Mouse (Mus musculus) lung, postnatal 36 days (tissue): ENCODE data around the gene Fbxo42.

Source experiments
- DNase-seq: peaks from one replicate; pipeline ENCODE4 v3.0.0; 2022; ENCODE audit warnings: mixed read lengths

Fbxo42 gene

GRCm38 (mm10) chr4:141178500-141178899 is 30.8 kb downstream of the Fbxo42 start:
- peak; percentile 41 for DNase-seq

DNA sequence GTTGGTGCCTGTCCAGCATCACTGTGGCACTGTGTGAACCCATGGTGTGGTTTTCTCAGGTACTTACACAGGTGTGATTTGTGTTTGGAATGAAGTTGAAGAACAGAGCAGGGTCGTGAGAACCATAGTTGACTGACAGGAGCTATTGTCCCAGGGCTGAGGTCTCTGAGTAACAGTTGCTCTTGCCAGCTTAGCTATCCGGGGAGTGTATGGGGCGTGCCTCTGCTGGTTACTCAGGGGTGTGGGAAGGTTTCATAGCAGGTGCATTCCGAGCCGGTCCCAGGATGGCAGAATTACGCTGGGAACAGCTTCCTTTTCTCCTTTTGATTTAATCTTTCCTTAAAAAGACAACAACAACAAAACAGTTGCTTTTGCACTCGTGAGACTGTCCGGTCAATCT is 33.1 kb downstream of the Fbxo42 start:
- DNase-seq = no peak

DNA sequence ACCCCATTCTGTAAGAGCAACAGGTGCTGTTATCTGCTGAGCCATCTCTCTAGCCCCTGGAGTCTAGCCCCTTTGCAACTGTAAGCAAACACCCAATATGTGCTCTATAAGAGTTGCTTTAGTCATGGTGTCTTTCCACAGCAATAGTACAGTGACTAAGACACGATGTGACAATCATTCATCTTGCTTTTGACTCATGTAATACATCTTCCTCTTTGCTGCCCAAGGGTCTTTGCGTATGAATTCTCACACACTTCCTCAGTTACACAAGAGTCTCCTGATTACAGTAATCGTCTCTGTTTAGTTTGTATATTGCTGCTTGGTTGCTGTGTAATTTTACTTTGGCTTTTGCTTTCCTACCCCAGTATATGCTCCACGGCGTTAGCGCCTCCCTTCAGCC is 34.3 kb downstream of the Fbxo42 start:
- DNase-seq = peak; percentile 24

DNA sequence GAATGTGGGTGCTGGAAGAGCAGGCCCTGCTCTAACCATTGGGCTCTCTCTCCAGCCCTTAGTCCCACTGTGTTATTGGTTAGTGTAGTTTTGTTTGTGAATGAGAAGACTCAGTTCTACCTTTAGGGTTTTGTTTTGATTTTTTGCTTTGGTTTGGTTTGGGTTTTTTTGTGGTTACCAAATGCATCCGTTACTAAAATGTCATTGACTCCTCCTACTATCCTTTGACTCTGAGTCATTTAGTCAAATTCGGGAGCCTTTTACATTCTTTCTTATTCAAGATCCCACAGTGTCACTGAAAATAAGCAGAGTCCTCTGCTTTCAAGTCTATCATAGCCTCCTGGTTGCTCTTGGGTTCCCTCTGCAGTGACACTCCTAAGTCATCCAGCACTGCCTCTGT is 36.2 kb downstream of the Fbxo42 start:
- no peak for DNase-seq

DNA sequence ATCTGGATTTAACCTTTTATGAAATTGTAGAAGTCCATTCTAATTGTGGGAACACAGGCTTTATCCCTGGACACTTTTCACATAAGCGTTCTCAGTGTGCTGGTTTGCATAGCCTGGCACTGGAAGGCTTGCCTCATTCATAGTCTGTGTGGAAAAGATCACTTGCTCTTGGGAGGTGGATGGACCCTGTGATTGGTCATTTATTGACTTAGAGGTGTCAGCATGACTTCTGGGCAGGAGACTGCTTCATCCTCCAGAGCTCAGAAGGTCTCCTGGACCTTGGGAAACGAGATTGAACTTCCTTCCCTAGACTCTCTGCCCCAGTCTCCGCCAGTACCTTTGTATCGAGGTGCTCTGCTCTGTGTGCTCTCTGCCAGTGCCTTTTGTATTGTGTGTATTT is 36.7 kb downstream of the Fbxo42 start:
- no peak for DNase-seq

DNA sequence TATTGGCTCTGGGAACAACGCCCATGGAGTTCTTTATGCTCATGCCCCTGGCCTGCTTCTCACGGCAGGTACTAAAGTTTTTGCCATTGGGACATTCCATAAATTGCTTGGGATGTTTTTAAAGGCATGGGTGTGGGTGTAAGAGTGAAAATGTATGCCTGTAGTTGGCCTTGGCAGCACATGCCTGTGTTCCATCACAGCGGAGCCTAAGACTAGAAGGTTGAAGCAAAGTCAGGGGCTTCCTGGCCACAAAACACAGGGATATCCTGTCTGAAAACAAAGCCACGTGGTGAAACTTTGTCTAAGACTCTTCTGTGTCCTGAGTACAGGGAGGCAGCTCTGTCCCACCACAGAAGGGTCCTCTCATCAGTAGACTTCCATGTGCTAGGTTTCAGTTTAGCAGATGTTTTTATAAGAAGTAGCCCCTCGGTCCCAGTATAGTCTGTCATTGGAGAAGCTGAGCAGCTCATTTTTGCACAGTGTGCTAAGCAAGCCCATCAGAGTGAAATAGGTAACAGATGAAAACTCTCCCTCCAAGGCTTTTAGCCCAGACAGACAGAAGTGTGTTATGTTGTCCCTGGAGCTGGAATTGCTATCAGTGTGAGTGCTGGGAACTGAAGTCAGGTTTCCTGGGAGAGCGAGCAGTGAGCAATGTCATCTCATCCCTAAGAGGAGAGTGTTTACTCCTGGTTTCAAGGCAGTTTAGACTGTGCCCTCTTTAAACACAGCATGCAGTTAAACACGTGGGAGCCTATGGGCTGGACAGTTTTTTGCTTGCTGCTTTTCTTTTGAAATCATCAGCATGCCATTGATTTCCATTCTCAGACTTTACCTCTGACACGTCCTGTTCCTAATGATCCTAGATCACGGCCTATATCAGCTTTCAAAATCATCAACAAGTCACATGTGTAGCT is 39.5 kb downstream of the Fbxo42 start:
- DNase-seq = no peak

DNA sequence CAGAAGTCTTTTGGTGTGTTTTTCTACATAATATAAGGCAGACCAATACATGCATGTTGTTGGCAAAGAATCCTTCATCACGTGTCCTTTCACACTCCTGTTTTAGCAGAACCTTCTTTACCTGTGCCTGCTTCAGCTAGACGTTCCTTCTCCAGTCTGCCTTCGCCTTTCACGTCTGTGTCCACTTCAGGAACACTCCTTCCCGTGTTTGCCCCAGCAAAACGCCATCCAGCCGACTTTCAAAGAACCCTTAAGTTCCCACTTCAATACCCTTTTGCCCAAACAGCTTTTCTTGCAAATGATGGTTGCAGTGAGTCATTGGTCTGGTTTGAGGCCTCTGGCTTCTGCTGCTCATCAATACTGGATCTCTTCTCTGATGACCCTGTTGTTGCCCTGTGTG is 43.6 kb downstream of the Fbxo42 start:
- DNase-seq = no peak

DNA sequence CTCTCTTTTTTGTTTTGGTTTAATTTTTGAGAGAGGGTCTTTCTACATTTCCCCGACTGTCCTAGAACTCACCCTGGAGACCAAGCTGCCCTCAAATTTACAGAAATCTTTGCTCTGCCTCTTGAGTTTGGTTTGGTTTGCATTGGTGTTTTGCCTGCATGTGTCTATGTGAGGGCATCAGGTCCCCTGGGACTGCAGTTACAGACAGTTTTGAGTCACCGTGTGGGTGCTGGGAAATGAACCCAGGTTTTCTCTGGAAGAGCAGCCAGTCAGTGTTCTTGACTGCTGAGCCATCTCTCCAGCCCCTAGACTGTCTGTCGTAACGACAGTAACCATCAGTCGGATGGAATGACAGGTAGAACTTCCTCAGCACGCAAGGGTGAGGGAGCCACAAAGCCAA is 46.8 kb downstream of the Fbxo42 start:
- DNase-seq = no peak

DNA sequence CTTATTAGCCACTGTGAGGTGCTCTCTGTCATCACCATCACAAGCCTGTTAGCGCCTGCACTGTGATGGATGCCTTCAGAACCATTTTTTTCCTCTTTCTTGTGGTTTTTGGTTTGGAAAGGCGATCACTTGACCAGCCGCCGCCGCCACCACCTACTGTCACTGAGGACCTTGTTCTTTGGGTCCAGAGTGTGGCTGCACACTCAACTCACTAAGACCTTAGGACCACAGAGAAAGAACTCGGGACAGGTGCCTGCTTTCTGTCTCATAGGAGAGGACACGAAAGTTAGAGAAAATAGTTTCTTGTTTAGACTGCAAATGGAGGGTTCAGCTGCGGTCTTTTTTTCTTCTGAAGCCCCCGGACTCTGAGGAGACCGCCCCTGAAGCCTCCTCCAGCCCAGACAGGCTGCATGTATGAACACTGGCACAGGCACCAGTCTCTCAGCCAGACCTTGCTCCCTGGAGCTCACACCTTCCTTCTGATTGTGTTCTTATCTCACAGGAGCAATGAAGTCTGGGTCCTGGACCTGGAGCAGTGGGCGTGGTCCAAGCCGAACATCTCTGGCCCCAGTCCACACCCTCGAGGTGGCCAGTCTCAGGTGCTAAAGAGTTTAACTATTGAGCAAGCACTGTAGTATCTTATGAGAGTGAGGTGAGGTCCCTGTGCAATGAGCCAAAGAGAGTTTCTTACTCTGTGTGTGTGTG is 49.4 kb downstream of the Fbxo42 start:
- DNase-seq = no peak

GRCm38 (mm10) chr4:141197686-141198035 is 49.9 kb downstream of the Fbxo42 start:
- no peak for DNase-seq

DNA sequence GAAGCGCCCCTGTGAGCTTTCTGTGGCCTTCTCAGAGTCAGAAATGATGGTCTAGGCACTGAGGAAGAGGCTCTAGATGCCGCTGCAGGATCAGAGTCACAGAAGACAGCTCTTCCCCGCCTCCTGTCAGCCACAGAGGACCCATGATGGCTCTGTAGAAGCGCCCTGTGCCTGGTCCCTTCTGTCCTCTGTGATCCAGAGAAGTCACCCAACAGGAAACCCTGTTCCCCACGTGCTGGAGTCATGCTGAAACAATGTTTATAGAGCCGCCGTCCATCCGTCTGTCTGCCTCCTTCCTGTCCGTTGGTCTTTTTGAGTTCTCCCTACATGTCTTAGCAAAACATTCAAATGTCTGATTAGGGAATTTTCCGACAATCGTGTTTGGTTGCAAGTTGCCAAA is 53.2 kb downstream of the Fbxo42 start:
- DNase-seq = no peak

DNA sequence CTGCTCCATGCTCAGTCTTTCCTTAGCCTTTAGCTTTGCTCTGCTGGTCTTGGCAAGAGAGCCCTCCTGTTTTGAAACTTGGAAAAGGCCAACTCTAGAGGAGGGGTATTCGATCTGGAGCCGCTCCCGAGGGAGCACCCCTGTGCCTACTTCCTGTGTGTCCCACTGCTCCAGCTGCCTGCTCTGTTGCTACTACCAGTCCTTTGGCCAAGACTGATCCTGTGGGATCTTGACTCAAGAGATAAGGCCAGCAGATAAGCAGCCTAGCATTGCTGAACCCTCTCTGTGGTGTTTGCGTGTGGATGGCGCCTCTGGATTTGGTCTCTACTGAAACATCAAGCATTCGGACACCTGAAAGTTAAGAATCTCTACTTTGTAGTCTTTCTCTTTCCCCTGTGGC is 54.5 kb downstream of the Fbxo42 start:
- no peak for DNase-seq

DNA sequence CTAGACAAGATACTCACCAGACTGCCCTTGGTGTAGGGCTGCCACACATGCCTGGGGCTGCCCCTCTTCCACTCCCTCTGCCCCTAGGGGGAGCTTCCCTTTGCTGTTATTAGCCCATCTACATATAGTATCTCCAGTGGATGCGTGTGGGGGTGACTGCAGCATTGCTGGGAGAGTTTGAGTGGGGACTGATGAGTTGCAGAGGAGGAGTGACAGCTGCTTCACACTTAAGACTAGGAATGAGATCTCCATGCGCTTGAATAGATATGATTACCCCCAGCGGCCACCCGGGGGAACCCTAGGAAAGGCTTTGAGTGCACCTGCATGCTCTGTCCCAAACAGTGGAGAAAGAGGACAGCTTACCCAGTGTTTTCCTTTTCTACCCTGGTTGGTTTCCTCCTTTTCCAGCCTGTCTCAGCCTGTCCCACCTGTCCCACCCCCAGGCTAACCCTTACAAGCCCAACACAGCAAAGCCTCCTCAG is 56.9 kb downstream of the Fbxo42 start:
- no peak for DNase-seq

- no peak for DNase-seq
Measured at GRCm38 (mm10) chr4:141207081-141207480, 59.4 kb downstream of the Fbxo42 start.

DNA sequence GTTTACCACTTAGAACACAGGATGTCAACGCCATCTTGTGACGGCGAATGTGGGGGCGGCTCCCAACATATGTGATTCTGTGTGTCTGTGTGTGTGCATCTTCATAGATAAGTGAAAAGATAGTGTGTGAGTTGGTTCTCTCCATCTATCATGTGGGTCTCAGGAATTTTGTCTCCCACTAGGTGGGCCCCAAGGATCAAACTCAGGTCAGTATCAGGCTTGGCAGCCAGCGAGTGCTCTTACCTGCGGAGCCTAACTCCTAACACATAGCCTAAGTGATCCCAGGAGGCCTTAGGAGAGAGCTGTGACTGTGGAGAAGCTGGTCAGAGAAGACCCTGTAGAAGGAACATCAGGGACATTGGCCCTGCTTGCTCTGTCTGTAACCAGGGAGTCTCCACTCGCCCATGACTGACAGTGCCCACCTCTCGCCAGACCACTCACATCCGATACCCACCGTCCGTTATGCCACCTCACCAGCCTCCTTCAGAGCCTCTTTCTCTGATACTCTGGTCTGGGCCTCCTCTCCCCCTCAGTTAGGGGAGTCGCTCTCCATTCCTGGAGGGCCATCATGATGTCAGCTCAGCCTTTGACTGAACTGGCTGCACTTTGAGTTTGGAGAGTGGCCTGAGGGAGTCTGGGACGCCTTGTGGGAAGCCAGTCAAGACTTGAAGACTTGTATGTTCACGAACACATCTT is 63.0 kb downstream of the Fbxo42 start:
- peak; percentile 28 for DNase-seq

DNA sequence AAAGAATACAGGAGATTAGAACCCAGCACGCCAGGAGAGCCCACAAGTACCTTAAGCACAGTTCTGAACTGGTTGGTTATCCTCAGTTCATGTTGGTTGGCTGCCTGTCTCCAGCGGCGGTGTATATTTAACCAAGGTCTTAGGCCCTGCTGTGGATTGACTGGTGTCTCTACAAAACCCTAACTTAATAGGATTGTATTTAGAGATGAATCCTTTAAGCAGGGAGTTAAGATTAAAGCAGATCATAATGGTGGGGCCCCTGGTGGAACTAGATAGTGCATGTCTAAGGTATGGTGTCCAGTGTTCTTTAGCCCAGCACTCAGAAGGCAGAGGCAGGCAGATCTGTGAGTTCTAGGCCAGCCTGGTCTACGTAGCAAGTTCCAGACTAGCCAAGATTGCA is 63.9 kb downstream of the Fbxo42 start:
- no peak for DNase-seq

DNA sequence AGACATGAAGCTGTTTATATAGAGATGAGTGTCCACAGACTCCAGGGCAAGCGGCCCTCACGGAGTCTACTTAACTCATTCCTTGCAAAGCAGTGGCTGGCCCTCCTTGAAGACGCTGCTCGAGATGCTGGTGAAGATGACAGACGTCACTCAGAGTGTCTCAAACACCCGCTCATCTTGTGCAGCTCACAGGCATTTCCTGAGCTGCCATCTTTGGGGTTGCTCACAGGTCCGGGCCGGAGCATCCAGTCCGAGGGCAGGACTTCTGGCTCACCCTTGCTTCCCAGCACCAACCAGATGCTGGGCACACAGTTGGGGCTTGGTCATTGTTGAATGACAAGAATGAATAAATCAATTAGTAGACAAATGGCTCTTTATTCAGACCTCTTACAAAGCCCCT is 65.2 kb downstream of the Fbxo42 start:
- no peak for DNase-seq

DNA sequence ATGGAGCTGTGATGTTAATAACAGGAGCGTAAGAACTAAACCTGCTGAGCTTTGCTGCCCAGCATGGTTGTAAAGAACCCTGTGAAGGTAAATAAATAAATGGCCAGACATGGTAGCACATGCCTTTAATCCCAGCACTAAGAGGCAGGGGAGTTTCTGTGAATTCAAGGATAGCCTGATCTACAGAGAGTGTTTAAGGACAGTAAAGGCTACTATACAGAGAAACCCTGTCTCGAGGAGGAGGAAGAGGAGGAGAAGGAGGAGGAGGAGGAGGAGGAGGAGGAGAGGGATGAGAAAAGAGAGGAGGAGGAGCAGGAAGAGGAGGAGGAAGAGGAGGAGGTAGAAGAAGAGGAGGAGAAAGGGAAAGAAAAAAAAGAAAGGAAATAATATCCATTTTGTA is 65.6 kb downstream of the Fbxo42 start:
- DNase-seq = no peak

GRCm38 (mm10) chr4:141213770-141214336 is 66.1 kb downstream of the Fbxo42 start, which contains the start of gene Rsg1:
Rsg1 (plus strand) TSS chr4:141213956.
- peak; percentile 96 for DNase-seq

DNA sequence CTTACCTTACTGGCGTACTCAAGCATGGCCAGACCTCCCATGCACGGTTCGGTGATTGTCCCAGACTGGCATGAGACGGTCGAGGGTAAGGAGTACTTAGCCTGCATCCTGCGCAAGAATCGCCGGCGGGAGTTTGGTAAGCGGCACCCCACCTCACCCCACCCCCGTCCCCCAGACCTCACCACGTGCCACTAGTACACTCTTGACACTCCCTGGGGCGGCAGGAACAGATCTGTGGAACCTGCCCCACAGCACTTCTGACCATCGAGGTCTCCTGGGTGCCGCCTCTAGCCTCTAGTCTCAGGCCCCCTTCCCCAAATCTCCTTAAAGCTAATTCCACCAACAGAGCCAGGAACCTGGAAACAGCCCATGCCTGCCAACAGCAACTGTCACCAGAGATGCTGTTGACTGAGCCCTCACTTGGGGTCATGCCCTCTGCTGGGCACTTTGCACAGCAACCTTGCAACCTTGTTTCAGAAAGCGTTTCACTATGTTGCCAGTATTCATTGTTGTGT is 66.7 kb downstream of the Fbxo42 start:
- DNase-seq = peak; percentile 59

- no peak for DNase-seq
Measured at GRCm38 (mm10) chr4:141219583-141220213, 72.0 kb downstream of the Fbxo42 start.

DNA sequence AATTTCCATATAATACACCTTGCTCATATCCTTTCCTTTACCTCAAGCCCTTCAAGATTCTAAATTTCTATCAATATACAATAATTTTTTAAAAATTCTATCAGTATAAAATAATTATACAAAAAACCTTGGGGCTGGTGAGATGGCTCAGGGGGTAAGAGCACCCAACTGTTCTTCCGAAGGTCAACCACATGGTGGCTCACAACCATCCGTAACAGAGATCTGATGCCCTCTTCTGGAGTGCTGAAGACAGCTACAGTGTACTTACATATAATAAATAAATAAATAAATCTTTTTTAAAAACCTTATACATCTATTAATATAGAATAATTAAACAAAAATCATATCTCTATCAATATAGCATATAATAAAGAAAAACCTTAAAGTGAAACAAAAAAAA is 74.1 kb downstream of the Fbxo42 start:
- no peak for DNase-seq
